Mouse (Mus musculus) lung, postnatal 4 days (tissue): Measurements from ENCODE around the gene Tdp1.
A peak's percentile ranks its signal among the peaks of the same experiment; 100 is the strongest.

ENCODE experiments used
- DNase-seq, 2 experiments: peaks; one replicate each; pipeline ENCODE4 v3.0.0; 2021

The Tdp1 gene

GRCm38 (mm10) chr12:99898248-99898870 is 14.0 kb downstream of the Tdp1 start:
- no peak for DNase-seq

DNA sequence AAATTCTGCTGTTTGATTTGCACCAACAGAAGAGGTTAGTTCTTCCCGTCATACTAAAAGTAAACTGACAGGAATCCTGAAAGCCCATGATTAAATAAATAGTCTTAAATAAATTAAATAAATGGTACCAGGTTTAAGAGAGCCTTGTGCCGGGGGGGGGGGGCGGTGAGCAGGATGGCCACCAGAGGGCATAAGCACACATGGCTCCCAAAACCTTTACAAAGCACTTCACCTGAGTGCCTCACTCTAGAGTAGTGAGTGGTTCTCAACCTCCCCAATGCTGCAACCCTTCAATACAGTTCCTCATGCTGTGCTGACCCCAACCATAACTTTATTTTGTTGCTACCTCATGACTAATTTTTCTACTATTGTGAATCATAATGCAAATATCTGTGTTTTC is 15.7 kb downstream of the Tdp1 start:
- DNase-seq = no peak

DNA sequence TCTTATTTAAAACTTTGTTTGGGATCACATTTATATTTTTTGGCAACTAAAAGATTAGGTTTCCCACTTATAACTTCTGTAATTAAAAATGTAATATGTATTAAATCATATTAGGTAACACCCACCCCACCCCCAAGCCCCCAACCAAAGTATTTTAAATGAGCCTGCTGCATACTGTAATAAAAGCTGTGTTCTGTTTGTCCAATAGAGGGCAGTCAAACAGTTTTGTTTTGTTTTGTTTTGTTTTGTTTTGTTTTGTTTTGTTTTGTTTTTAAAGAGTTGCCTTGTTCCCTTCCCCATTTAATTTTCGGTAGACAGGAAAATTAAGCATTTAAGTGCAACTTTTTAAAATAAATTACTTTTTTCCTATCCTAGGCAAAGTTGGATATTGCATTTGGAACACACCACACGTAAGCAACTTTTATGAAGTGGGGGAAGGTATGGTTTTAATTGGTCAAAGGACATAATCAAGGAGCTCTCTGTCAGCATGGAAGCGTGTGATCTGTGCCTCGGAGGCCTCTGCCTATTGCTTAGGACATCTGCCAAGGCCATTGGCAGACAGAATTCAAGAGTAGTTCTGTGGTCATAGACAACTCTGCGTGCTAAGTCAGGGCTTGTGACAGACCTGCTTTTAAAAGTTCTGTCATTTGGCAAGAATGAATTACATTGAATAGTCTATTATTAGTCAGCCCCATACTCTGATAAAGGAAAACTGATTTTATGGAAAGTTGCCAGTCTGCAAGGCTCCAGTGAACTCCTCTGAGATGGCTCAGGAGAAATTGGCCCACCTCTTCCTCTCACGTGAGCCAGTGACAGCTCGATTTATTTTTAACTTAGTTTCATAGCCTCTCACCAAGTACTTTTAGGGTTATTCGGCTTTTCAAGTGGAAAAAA is 17.9 kb downstream of the Tdp1 start:
- no peak for DNase-seq

GRCm38 (mm10) chr12:99902867-99903370 is 18.6 kb downstream of the Tdp1 start:
- DNase-seq = no peak

GRCm38 (mm10) chr12:99904537-99904936 is 20.2 kb downstream of the Tdp1 start:
- DNase-seq = no peak

- no peak for DNase-seq
Observed at GRCm38 (mm10) chr12:99911466-99911865, 27.1 kb downstream of the Tdp1 start.

DNA sequence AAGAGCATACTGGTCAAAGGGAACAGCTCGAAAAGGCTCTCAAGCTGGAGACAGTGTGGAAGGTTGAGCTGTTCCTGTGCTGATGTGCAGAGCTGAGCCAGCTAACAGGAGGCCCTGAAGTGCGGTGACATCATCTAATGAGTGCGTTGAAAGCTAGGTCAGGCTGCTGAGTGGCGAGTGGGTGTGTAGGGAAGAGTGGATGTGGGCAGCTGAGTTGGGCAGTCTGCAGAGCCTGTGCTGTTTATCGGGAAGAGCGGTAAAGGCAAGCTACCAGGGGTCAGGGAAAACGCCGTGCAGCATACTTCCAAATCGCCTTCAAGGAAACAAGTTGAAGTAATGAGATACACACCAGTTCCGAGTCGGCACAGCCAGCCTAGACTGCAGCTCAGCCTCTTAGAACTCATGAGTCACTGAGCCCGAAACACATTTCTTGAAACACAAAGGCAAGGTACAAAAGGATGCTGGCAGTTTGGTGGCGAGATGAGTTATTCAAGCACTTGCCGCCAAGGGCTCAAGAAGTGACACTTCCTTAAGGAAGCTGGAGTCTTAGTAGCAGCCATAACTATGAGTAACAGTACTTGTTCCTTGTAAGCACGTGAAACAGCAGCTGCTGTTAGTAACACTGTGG is 33.6 kb downstream of the Tdp1 start:
- no peak for DNase-seq

- no peak for DNase-seq
Observed at GRCm38 (mm10) chr12:99919636-99920035, 35.3 kb downstream of the Tdp1 start.

- no peak for DNase-seq
Observed at GRCm38 (mm10) chr12:99921045-99921444, 36.7 kb downstream of the Tdp1 start.

DNA sequence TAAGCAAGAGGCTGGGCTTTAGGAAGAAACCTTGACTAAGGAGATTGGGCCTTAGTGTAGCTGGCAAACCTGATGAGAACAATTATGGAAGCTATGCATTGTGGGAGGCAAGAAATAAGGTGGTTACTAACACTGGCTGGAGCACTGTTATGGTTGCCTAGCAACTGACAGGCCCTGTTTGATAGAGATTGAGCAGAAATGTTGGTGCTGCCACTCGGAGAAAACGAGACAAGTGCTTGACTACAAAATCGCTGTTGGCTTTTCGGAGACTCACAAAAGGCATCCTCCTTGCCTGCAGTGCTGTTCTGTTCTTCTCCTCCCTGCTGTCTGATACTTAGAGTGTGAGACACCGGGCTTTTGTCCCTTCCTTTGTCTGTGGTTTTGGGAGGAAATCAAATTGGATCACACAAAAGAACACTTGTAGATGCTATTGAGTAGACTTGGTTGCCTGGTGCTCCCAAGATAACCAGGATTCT is 38.9 kb downstream of the Tdp1 start:
- no peak for DNase-seq

DNA sequence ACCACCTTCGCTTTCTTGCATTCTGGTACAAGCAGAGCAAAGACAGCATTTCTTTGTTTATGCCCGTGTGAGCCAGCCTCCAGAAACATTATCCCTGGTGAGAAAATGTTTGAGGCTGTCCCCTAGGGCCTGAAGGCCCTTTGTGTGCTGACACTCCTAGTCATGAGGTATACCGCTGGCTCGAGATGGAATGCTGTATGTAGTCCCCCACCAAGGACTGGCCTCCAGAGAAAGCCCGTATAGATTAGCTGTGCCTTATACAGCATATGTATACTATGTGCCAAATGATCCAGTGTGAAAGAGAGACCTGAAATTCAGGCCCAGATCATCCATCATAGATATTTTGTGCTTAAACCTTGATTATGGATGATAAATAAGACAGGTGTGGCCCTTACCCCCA is 39.4 kb downstream of the Tdp1 start:
- no peak for DNase-seq

DNA sequence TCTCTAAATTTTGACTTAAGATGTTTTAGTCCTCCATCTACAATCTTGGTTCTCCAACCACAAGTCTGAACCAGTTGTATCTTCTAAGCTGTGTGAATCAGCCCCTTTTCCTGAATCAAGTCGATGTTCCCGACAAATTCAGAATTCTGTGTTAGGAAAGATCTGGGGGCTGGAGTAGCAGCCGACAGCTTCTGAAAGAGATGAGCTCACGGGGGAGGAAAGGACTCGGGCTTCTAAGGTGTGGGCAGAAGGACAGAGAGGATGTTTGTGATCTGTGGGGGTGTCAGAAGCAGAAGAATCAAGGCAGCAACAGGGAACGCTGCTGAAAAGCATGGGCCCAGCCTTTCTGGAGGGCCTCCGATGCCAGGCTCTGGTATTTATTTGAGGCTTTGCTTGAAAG is 44.0 kb downstream of the Tdp1 start:
- no peak for DNase-seq

- DNase-seq = no peak
Observed at GRCm38 (mm10) chr12:99929160-99929559, 44.8 kb downstream of the Tdp1 start.

DNA sequence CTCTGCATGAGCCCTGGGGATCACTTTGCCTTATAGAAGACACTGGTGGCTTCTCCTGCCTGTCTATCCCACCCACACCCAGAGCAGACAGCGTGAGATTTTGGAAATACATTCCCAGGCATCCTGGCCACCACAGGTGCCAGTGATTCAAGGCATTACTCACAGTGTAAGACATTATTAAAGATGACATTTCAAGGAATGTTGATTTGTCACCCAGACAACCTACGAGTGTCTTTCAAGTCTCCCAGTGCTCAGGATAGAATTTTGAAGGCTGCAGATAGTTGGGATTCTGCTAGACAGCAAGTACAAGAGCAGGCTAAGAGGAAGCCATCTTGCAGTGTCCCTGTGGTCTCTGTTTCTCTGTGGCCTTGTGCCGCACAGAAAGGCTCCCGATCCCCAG is 47.9 kb downstream of the Tdp1 start:
- no peak for DNase-seq

GRCm38 (mm10) chr12:99933630-99934029 is 49.3 kb downstream of the Tdp1 start:
- DNase-seq = no peak

GRCm38 (mm10) chr12:99935403-99935802 is 51.1 kb downstream of the Tdp1 start:
- no peak for DNase-seq

DNA sequence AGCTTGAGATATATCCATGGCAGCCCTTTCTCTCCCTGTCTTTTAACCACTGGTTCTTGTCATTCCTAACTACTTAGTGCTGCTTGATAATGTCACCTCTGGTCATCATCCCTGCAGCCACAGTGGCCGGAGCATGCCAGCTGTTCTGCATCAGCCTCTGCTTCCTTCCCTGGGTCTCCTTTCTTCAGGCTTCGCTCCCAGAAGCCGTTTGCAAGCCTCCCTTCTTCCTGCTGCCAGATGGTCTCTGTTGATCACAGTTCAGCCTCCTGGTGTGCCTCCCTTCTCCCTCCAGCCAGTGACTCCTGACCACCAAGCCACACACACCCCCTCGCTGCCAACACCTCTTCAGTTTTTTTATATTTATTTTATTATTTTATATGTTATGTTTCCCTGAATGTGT is 54.2 kb downstream of the Tdp1 start:
- DNase-seq = peak; percentile 70 to 92

DNA sequence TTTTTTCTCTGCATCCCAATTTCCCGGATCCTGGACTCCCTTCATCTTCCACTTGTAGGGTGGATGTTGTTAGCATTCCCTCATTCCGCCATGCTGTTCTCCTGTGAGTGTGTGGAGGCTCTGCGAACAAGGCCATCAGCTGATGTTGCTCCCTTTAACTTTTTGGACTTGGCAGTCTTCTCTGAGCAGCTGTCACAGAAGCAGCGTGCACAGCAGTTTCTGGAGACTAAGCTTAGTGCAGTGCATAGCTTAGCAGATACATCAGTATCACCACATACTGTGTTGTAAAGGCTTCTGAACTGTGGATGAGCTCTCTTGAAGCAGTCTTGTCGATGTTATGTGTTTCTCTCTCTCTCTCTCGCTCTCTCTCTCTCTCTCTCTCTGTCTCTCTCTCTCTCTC is 54.9 kb downstream of the Tdp1 start:
- peak in 1 of 2 experiments; percentile 57 for DNase-seq

DNA sequence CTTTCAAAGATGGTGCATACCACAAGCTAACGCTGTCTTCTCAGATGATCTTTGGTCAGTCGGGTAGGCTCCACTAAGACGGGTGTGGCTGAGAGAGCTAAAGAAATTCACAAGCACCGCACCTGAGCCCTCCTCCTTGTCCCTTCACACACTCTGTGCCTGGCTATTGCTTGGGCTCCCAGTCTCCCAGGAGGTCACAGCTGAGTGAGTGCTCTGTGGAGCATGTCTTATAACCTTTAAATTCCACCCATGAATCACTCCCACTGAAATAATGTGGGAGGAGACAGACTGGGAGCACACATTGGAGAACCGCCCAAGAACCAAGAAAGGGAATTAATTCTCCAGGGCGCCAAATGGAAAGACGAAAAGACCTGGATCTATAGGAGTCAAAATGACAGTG is 56.4 kb downstream of the Tdp1 start:
- no peak for DNase-seq

GRCm38 (mm10) chr12:99942441-99942840 is 58.1 kb downstream of the Tdp1 start:
- peak in 1 of 2 experiments; percentile 32 for DNase-seq

GRCm38 (mm10) chr12:99952928-99953327 is 68.6 kb downstream of the Tdp1 start:
- peak; percentile 60 to 63 for DNase-seq

DNA sequence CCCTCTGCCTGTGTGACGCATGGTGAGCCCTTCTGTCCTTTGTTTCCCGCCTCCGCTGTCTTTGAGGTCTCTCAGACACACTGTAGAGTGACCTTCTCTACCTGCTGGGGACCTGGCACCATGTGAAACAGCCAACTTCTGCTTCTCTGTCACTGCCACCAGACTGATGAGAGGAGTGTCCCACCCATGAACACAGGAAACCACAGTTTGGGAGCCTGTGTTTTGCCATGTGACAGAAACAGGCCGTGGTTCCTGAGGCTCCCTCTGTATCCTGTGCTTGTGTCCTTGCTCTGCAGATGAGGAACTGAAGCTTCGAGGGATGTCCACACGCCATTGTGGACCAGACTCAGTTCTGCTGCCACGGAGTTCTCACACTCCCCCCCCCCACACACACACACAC is 72.1 kb downstream of the Tdp1 start:
- peak in 1 of 2 experiments; percentile 14 for DNase-seq
